Mouse (Mus musculus) liver, embryonic 13.5 days (tissue): Measurements from ENCODE around the gene Ank3. TPM values are rescaled to one million over a fixed set of nuclear protein-coding genes. Genes with fewer than 3 reads are reported as not detected.

ENCODE experiments used
- ATAC-seq: fragments of 200-750 bp; cut with Nextera tagmentation; 2 replicates; pipeline ENCODE4 v1.8.0; 2017; ENCODE audit warnings: low read depth, mild to moderate bottlenecking, moderate number of reproducible peaks, moderate library complexity
- DNase-seq: peaks from one replicate; pipeline ENCODE4 v3.0.0; 2022
- H3K27ac ChIP-seq: fragments of 300-500 bp; sonication (generic); 2 replicates; pipeline ENCODE4 v1.5.1; 2015; ENCODE audit warnings: moderate library complexity, mild to moderate bottlenecking, inconsistent platforms
- H3K27me3 ChIP-seq: fragments of 300-500 bp; sonication (generic); 2 replicates; pipeline ENCODE4 v1.6.1; 2015; ENCODE audit warnings: mild to moderate bottlenecking, inconsistent platforms
- H3K36me3 ChIP-seq: fragments of 300-500 bp; sonication (generic); 2 replicates; pipeline ENCODE4 v1.6.1; 2015; ENCODE audit warnings: mild to moderate bottlenecking, inconsistent platforms
- H3K4me1 ChIP-seq: fragments of 300-500 bp; sonication (generic); replicated peaks from 2 replicates; pipeline ENCODE4 v1.6.1; 2015; ENCODE audit warnings: inconsistent platforms
- H3K4me2 ChIP-seq: fragments of 300-500 bp; sonication (generic); 2 replicates; pipeline ENCODE4 v1.6.1; 2015; ENCODE audit warnings: inconsistent platforms, mild to moderate bottlenecking, moderate library complexity
- H3K4me3 ChIP-seq: fragments of 300-500 bp; sonication (generic); replicated peaks from 2 replicates; pipeline ENCODE4 v1.5.1; 2015; ENCODE audit warnings: mild to moderate bottlenecking, inconsistent platforms
- H3K9ac ChIP-seq: fragments of 300-500 bp; sonication (generic); 2 replicates; pipeline ENCODE4 v1.6.1; 2015; ENCODE audit warnings: mild to moderate bottlenecking, inconsistent platforms
- H3K9me3 ChIP-seq: fragments of 300-500 bp; sonication (generic); replicated peaks from 2 replicates; pipeline ENCODE4 v1.6.1; 2016; ENCODE audit warnings: inconsistent platforms
- WGBS: fragments of 180-500 bp; shearing (Covaris S2); methylation state at CpG from one replicate; pipeline ENCODE4 v1.1.7; 2015; ENCODE audit not compliant: insufficient replicate concordance; 5-methylcytosine and 5-hydroxymethylcytosine counted together
- polyA plus RNA-seq: library from polyadenylated mRNA; unstranded; fragments of >200 nt; fragmentation: Nextera tagmentation; extraction: Ambion mirVana; gene quantifications from 2 replicates; pipeline ENCODE4 v1.2.1, GENCODE M21; 2015

Gene Ank3
- polyA plus RNA-seq, 1 experiment from 2014 or later = 5.6 TPM

DNA sequence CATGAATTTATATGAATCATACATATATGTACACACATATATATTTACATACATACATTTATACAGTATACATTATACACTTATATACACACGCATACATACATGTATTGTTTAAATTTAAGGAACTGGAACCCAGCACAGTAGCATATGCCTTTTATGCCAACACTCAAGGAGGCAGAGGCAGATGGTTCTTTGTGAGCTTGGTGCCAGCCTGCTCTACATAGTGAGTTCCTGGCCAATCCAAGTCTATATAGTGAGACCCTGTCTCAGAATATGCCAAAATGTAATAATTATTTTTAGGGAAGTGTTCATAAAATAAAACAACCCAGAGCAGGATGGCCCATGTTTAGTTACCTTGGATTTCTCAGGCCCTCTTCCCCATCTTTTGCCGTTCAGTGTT is 581.1 kb downstream of the Ank3 start:
- no peaks in the 10 kb centered on the region for H3K36me3 ChIP-seq
- no peak overlapping the region for H3K4me3 ChIP-seq
- H3K4me1 ChIP-seq = peaks cover 17% of the 10 kb centered on the region
- 79% methylated on average over 2 of the region's 2 CpGs for WGBS
- DNase-seq (no peak), ATAC-seq (no peak)
- H3K27me3 ChIP-seq = no peaks in the 10 kb centered on the region
- no peak overlapping the region for H3K27ac ChIP-seq
- no peaks in the 10 kb centered on the region for H3K9me3 ChIP-seq
- H3K9ac ChIP-seq = no peak overlapping the region
- H3K4me2 ChIP-seq = no peak overlapping the region

DNA sequence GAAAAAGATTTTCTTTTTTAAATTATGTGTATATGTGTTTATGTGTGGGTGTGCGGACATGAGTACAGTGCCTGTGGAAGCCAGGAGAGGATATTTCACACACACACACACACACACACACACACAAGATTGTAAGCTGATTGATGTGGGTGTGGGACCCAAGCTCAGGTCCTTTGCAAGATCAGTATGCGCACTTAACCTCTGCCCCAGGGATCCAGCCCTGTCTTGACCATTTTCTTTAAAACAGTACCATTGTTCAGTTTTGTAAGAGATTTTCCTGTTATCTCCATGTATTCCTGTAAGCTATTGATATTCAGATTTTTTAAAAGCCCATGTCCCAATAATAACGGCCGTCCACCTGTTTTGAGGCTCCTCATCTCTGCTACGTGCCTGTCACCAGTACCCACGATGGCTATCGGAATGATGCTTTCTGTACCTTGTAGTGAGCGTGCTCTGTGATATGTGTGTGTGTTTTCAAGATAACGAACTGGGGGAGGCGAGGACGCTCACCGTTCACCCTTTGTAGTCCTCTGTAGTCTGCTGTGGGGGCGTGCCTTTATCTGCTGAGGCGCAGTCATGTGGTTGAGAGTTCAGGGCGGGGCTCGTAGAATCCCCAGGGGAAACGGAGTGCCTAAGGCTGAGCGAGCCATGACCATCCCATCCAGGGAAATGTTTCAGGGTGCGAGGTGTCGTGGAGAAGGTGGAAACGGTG is 583.0 kb downstream of the Ank3 start:
- Histone ChIP-seq H3K36me3 (peaks cover 5% of the 10 kb centered on the region; the same call in 1 of the 2 replicates), H3K27ac (no peak overlapping the region), H3K4me3 (no peak overlapping the region; the same call in 1 of the 2 replicates), H3K9me3 (no peaks in the 10 kb centered on the region), H3K4me2 (peak overlapping the region; percentile 50), H3K4me1 (peaks cover 17% of the 10 kb centered on the region), H3K27me3 (no peaks in the 10 kb centered on the region), H3K9ac (no peak overlapping the region)
- peak; percentile 71 for DNase-seq
- ATAC-seq = peak; percentile 99
- WGBS = 28% methylated on average over 21 of the region's 21 CpGs

DNA sequence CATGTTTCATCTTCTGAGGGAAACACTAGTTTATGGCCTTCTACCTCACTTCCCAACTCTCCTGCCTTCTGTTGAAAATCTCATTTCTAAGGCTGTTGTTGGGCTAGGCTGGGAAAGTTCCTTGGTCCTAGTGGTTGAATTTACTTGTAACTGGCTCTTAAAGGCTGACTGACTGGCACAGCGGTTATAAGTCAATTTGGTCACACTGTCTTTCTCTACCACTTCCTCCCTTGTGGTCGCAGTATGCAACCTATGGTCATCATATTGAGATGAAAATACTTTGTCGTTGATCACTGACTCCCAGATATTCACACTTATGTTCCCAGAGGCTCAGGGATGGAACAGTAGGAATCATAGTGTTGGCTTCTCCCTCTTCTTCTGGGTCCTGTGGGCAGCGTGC is 584.1 kb downstream of the Ank3 start:
- peaks cover 6% of the 10 kb centered on the region for H3K9me3 ChIP-seq
- peaks cover 16% of the 10 kb centered on the region for H3K36me3 ChIP-seq
- no peak overlapping the region for H3K4me2 ChIP-seq
- H3K27ac ChIP-seq = no peak overlapping the region
- H3K4me1 ChIP-seq = peaks cover 17% of the 10 kb centered on the region
- DNase-seq (no peak), ATAC-seq (no peak)
- no peaks in the 10 kb centered on the region for H3K27me3 ChIP-seq
- WGBS = 68% methylated on average over 4 of the region's 4 CpGs
- no peak overlapping the region for H3K9ac ChIP-seq
- H3K4me3 ChIP-seq = no peak overlapping the region

DNA sequence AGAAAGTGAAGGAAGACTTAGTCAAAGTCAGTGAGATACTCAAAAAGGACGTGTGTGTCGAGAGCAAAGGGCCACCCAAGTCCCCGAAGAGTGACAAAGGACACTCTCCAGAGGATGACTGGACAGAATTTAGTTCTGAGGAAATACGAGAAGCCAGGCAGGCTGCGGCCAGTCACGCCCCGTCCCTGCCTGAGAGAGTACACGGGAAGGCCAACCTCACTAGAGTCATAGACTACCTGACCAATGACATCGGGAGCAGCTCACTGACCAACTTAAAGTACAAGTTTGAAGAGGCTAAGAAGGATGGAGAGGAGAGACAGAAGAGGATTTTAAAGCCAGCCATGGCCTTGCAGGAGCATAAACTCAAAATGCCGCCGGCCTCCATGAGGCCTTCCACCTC is 588.9 kb downstream of the Ank3 start:
- DNase-seq = no peak

DNA sequence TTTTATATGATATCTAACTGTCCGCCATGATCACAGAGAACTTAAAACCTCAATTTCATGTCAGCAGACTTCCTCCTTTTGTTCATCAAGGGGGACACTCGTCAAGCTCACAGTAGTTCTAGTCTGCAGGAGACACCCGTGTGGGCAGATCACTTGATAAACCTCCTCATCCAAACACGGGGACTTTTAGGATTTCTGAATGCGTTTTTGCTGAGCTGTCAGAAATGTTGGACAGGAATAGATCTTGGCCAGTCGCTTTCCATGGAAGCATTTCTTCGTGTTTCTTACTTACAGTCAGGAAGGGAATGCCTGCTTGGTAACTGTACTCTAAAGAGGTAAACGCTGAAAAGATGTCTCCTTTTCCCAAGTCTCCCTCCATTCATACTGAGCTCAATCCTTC is 598.5 kb downstream of the Ank3 start:
- Histone ChIP-seq H3K9me3 (peaks cover 16% of the 10 kb centered on the region), H3K9ac (no peak overlapping the region), H3K27ac (no peak overlapping the region), H3K27me3 (no peaks in the 10 kb centered on the region), H3K4me1 (no peaks in the 10 kb centered on the region), H3K4me2 (no peak overlapping the region), H3K4me3 (no peak overlapping the region), H3K36me3 (peaks cover 9% of the 10 kb centered on the region; the same call in 1 of the 2 replicates)
- 39% methylated on average over 8 of the region's 8 CpGs for WGBS
- ATAC-seq = no peak
- DNase-seq = no peak

More for the DNA sequence above, 588.9 kb downstream of the Ank3 start:
- Histone ChIP-seq H3K36me3 (peaks cover 46% of the 10 kb centered on the region), H3K27ac (no peak overlapping the region), H3K4me3 (no peak overlapping the region), H3K9ac (no peak overlapping the region), H3K4me2 (no peak overlapping the region), H3K27me3 (no peaks in the 10 kb centered on the region), H3K9me3 (peaks cover 41% of the 10 kb centered on the region), H3K4me1 (peaks cover 1% of the 10 kb centered on the region; the same call in 1 of the 2 replicates)
- no peak for ATAC-seq
- 80% methylated on average over 11 of the region's 11 CpGs for WGBS

DNA sequence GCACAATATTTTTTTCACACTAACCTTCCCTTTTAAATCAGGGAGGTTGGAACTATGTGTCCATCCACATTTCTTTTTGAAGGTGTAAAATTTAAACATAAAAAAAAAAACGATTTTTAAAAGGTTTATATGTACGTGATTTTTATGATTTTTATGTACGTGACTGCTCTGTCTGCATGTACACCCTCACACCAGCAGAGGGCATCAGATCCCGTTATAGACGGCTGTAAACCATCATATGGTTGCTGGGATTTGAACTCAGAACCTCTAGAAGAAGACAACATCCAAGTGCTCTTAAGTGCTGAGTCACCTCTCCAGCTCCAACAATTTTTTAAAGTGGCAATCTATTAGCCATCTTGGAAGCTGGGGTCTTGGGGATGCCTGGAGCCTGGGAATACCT is 605.5 kb downstream of the Ank3 start:
- Histone ChIP-seq H3K36me3 (no peaks in the 10 kb centered on the region; the same call in 1 of the 2 replicates), H3K27me3 (no peaks in the 10 kb centered on the region), H3K9ac (no peak overlapping the region), H3K4me2 (no peak overlapping the region), H3K9me3 (no peaks in the 10 kb centered on the region), H3K27ac (no peak overlapping the region), H3K4me3 (no peak overlapping the region), H3K4me1 (no peaks in the 10 kb centered on the region)
- 65% methylated on average over 5 of the region's 5 CpGs for WGBS
- DNase-seq (no peak), ATAC-seq (no peak)

DNA sequence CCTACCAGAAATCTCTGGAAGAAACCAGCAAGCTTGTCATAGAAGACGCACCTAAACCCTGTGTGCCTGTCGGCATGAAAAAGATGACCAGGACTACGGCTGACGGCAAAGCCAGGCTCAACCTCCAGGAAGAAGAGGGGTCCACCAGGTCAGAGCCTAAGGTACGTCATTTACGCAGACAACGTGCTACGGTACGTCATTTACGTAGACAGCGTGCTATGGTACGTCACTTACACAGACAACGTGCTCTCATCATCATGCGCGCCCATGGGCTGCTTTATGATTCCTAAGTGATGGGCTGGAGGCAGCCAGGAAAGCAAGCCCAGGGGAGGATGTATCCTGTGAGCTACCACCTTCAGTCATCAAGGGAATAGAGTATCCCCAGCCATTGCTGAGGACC is 606.3 kb downstream of the Ank3 start:
- no peak overlapping the region for H3K27ac ChIP-seq
- no peaks in the 10 kb centered on the region for H3K4me1 ChIP-seq
- H3K9ac ChIP-seq = no peak overlapping the region
- no peaks in the 10 kb centered on the region for H3K36me3 ChIP-seq
- WGBS = 93% methylated on average over 15 of the region's 15 CpGs
- no peak for ATAC-seq
- no peaks in the 10 kb centered on the region for H3K9me3 ChIP-seq
- H3K27me3 ChIP-seq = no peaks in the 10 kb centered on the region
- H3K4me3 ChIP-seq = no peak overlapping the region
- no peak for DNase-seq
- H3K4me2 ChIP-seq = no peak overlapping the region

DNA sequence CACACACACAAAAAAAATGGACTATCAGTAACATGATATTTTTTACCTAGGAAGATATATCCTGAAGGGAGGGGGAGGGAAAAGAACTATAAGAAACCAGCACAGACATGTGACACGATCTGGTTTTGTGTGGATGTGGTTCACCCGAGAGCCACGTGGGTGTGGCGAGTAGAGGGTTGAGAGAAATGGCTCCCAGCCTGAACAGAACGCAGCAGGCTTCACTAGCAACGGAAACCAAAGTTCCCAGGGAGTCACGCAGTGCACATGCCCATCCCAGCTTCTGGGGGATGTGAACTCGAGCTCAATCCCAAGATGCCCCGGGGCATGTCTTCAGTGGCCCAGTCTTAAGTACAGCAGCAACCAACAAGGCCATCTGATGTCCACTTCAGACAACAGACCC is 607.8 kb downstream of the Ank3 start:
- no peaks in the 10 kb centered on the region for H3K4me1 ChIP-seq
- ATAC-seq (no peak), DNase-seq (no peak)
- H3K4me2 ChIP-seq = no peak overlapping the region
- no peak overlapping the region for H3K4me3 ChIP-seq
- H3K9ac ChIP-seq = no peak overlapping the region
- H3K27me3 ChIP-seq = no peaks in the 10 kb centered on the region
- H3K9me3 ChIP-seq = no peaks in the 10 kb centered on the region
- WGBS = 52% methylated on average over 9 of the region's 9 CpGs
- H3K36me3 ChIP-seq = no peaks in the 10 kb centered on the region
- no peak overlapping the region for H3K27ac ChIP-seq

DNA sequence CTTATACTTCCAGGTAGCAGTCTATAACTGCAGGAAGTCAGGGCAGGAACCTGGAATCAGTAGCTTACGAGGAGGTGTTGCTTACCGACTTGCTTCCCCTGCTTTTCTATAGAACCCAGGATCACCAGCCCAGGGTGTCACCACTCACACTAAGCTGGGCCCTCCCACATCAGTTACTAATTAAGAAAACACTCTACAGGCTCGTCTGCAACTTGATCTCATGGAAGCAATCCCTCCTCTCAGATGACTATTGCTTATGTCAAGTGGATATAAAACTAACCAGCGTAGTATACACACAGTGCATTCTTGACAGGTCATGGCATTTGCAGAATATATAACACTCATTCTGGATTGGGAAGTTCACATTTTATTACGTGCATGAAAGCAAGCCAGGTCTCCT is 613.2 kb downstream of the Ank3 start:
- 63% methylated on average over 5 of the region's 5 CpGs for WGBS
- Histone ChIP-seq H3K27ac (no peak overlapping the region), H3K4me3 (no peak overlapping the region), H3K9me3 (no peaks in the 10 kb centered on the region), H3K9ac (no peak overlapping the region), H3K36me3 (no peaks in the 10 kb centered on the region), H3K4me1 (no peaks in the 10 kb centered on the region), H3K4me2 (no peak overlapping the region), H3K27me3 (no peaks in the 10 kb centered on the region)
- DNase-seq (no peak), ATAC-seq (no peak)

DNA sequence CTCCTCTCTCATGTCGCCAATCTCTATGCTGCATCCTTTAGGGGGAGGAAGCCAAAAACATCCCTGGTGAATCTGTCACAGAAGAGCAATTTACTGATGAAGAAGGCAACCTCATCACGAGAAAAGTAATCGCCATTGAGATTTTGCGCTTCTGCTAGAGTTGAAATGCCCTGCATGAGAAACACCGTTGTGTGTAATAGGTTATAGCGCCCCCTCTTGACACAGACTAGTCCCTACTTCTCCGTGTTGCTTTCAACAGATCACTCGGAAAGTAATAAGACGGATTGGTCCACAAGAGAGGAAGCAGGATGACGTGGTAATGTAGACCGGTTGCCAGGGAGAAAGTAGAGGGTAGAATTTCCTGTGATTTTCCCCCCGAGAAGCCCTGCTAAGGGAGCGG is 615.4 kb downstream of the Ank3 start:
- Histone ChIP-seq H3K36me3 (no peaks in the 10 kb centered on the region), H3K4me3 (no peak overlapping the region), H3K4me2 (no peak overlapping the region), H3K9me3 (no peaks in the 10 kb centered on the region), H3K27ac (no peak overlapping the region), H3K9ac (no peak overlapping the region), H3K4me1 (no peaks in the 10 kb centered on the region), H3K27me3 (no peaks in the 10 kb centered on the region)
- ATAC-seq (no peak), DNase-seq (no peak)
- WGBS = 77% methylated on average over 13 of the region's 13 CpGs

DNA sequence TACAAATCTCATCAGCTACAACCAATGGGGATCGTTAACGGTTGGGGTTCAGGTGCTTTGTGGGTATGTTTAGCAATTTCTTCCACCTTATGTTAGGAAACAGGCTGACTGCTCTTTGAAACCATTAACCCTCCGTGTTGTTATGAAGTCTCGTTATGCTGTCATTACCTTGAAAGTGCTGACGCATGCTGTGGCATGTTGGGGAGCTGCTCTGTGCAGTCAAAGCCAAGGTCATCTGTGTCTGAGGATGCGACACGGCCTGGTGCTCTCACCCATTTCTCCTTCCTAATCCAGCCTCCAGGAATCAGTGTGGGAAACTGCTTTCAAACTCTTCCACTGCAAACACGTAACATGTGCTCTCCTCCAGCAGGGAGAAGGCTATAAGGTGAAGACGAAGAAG is 616.6 kb downstream of the Ank3 start:
- ATAC-seq (no peak), DNase-seq (no peak)
- Histone ChIP-seq H3K27me3 (no peaks in the 10 kb centered on the region), H3K4me3 (no peak overlapping the region), H3K4me2 (no peak overlapping the region), H3K9me3 (no peaks in the 10 kb centered on the region), H3K36me3 (no peaks in the 10 kb centered on the region), H3K4me1 (no peaks in the 10 kb centered on the region), H3K27ac (no peak overlapping the region), H3K9ac (no peak overlapping the region)
- WGBS = 81% methylated on average over 9 of the region's 9 CpGs

DNA sequence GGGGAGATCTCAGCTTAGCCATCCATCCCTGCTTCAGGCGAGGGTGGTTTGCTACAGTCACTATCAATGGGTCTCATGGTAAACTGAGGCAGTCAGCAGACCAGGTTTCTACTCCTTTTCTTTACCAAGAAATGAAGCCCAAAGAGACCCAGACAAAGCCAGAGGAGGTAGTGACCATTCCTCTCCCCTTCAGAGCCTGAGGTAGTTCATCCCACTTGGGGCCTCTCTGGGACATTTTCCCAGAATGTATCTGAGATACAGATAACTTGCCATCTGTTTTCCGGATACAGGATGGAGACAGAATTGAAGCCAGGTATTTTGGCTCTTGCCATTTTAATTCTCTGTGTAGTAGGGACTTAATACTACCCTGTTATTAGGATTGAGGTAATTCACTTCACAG is 620.1 kb downstream of the Ank3 start:
- no peak overlapping the region for H3K4me3 ChIP-seq
- no peak overlapping the region for H3K27ac ChIP-seq
- 65% methylated on average over 2 of the region's 2 CpGs for WGBS
- H3K4me1 ChIP-seq = no peaks in the 10 kb centered on the region
- no peaks in the 10 kb centered on the region for H3K27me3 ChIP-seq
- ATAC-seq (no peak), DNase-seq (no peak)
- no peaks in the 10 kb centered on the region for H3K36me3 ChIP-seq
- H3K9ac ChIP-seq = no peak overlapping the region
- no peak overlapping the region for H3K4me2 ChIP-seq
- H3K9me3 ChIP-seq = no peaks in the 10 kb centered on the region
